Mouse (Mus musculus): Measurements from ENCODE around the gene Prok2. TPM values are rescaled to one million over a fixed set of nuclear protein-coding genes. Genes with fewer than 3 reads are reported as not detected.

Prok2 gene
- total RNA-seq, 2 experiments from 2014 or later, result 2.1 TPM; not detected in 1

Other genes starting within 250 kb of the Prok2 start
- 10.7 and 26.5 TPM in 2 replicates for gene Foxp1, start 203.7 kb downstream of the Prok2 start, total RNA-seq (2015; ENCODE audit: low replicate concordance)
- 12.3 and 19.5 TPM in 2 replicates for gene Foxp1, start 203.7 kb downstream of the Prok2 start, total RNA-seq (2017; ENCODE audit: low replicate concordance)
- gene Eif4e3, start 59.6 kb downstream of the Prok2 start, total RNA-seq (2015; ENCODE audit: low replicate concordance), result 5.6 and 6.1 TPM in 2 replicates
- 4.3 and 9.8 TPM in 2 replicates for gene Eif4e3, start 59.6 kb downstream of the Prok2 start, total RNA-seq (2017; ENCODE audit: low replicate concordance)
- 2.7 and 11.3 TPM in 2 replicates for gene Gm20696, start 59.6 kb downstream of the Prok2 start, total RNA-seq (2015; ENCODE audit: low replicate concordance)
- gene Gm20696, start 59.6 kb downstream of the Prok2 start, total RNA-seq (2017; ENCODE audit: low replicate concordance), result 3.7 and 7.8 TPM in 2 replicates
- 3.6 TPM in 1 of 2 replicates, not detected in the other for gene Gpr27, start 33.7 kb downstream of the Prok2 start, total RNA-seq (2015; ENCODE audit: low replicate concordance)
- 0.98 TPM in 1 of 2 replicates, not detected in the other for gene Gpr27, start 33.7 kb downstream of the Prok2 start, total RNA-seq (2017; ENCODE audit: low replicate concordance)

Measured in erythroblast, adult 5-6 weeks (primary cell).